Mouse (Mus musculus): ENCODE data around the gene Gdpd4. TPM values are rescaled to one million over a fixed set of nuclear protein-coding genes. Genes with fewer than 3 reads are reported as not detected.

Gene Gdpd4
- polyA plus RNA-seq (2015; fragmentation: Nextera tagmentation; extraction: Ambion mirVana) = not detected in 2 replicates

DNA sequence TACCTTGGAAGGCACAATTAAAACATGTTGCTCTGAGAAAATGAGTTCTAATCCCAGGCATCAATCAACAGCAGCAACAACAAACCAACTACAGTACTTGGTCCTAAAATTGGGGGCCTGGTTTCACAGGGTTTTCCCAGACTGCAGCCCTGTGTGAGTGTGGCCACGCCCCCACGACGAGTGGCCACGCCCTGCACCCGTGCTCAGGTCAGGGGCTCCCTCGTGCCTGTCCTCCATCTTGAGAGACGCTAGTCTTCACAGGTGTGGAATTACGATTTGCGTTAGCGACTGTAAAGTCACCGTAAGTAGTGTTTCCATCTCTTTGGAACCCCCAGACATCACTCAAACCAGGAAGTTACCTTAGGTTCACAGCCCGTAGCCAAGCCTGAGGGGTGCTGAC is at the start of gene Gdpd4:
TSS of gene Gdpd4 (plus strand) at position 214 of the 400 bp plus-strand sequence.
- ATAC-seq = no peak
- Histone ChIP-seq H3K9me3 (ENCODE audit: low read length) (no peaks in the 10 kb centered on the region), H3K4me2 (ENCODE audit: low read depth, low read length) (no peak within 1 kb of the TSS), H3K4me1 (ENCODE audit: insufficient read depth) (no peaks in the 10 kb centered on the region), H3K27ac (ENCODE audit: low read depth) (no peak within 1 kb of the TSS), H3K4me3 (ENCODE audit: low read depth, low read length) (no peak within 1 kb of the TSS), H3K36me3 (replicated peaks; ENCODE audit: insufficient read depth, low read length) (no peaks in the 10 kb centered on the region), H3K9ac (replicated peaks) (no peak within 1 kb of the TSS), H3K27me3 (ENCODE audit: insufficient read depth, low read length) (no peaks in the 10 kb centered on the region)
- TF ChIP-seq CTCF (IDR thresholded peaks at IDR 0.05; ENCODE audit: low read depth) = no peak
- no peak for TF ChIP-seq EP300 (IDR thresholded peaks at IDR 0.05; ENCODE audit: low read depth)
- 72% methylated on average over 12 of the region's 12 CpGs for WGBS (ENCODE audit: insufficient replicate concordance)
- no peak for DNase-seq

DNA sequence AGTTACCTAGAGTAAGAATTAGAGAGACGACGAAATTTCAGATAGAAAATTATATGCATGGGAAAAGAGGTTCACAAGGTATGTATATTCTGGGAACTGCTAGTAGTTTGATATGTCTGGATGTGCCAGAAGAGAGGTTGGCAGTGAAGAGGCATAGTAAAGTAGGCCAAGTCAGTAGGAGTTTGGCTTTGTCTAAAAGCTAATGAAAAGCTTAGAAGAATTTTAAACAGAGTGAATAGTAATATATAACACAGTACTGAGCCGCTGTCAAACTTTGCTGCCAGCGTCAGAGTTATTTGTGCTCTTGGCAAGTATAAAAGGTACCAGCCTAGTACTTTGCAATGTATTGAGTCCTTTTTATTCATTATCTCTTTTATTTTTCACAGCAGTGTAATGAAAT is 47.4 kb upstream of the Gdpd4 start:
- Histone ChIP-seq H3K36me3 (replicated peaks; ENCODE audit: insufficient read depth, low read length) (no peaks in the 10 kb centered on the region), H3K27me3 (ENCODE audit: insufficient read depth, low read length) (no peaks in the 10 kb centered on the region), H3K4me3 (ENCODE audit: low read depth, low read length) (no peak overlapping the region), H3K9me3 (ENCODE audit: low read length) (no peaks in the 10 kb centered on the region), H3K4me2 (ENCODE audit: low read depth, low read length) (no peak overlapping the region), H3K9ac (replicated peaks) (no peak overlapping the region), H3K4me1 (ENCODE audit: insufficient read depth) (no peaks in the 10 kb centered on the region), H3K27ac (ENCODE audit: low read depth) (no peak overlapping the region)
- WGBS (ENCODE audit: insufficient replicate concordance) = 92% methylated on average over 4 of the region's 4 CpGs
- TF ChIP-seq EP300 (IDR thresholded peaks at IDR 0.05; ENCODE audit: low read depth) (no peak), CTCF (IDR thresholded peaks at IDR 0.05; ENCODE audit: low read depth) (no peak)
- ATAC-seq (no peak), DNase-seq (no peak)

DNA sequence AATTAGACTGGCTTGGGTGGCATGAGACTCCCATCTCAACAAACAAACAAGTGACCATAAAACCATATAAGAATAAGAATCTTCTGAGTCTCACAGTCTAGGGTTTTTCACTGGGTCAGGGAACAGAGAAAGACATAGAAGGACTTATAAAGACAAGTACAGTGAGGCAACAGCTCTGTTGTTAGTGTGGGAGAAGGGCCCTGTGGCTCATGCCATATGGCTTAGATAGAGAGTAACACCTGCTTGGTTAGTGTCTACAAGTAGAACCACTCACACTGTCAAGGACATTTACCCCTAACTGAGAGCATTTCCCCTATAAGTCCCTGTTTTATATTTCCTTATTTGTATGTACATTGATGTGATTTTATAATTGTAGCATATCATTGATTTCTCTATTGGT is 46.4 kb upstream of the Gdpd4 start:
- H3K9me3 ChIP-seq (ENCODE audit: low read length) = no peaks in the 10 kb centered on the region
- ATAC-seq (no peak), DNase-seq (no peak)
- H3K27me3 ChIP-seq (ENCODE audit: insufficient read depth, low read length) = no peaks in the 10 kb centered on the region
- H3K4me3 ChIP-seq (ENCODE audit: low read depth, low read length) = no peak overlapping the region
- H3K4me2 ChIP-seq (ENCODE audit: low read depth, low read length) = no peak overlapping the region
- H3K27ac ChIP-seq (ENCODE audit: low read depth) = no peak overlapping the region
- TF ChIP-seq CTCF (IDR thresholded peaks at IDR 0.05; ENCODE audit: low read depth) (no peak), EP300 (IDR thresholded peaks at IDR 0.05; ENCODE audit: low read depth) (no peak)
- H3K9ac ChIP-seq (replicated peaks) = no peak overlapping the region
- H3K4me1 ChIP-seq (ENCODE audit: insufficient read depth) = no peaks in the 10 kb centered on the region
- H3K36me3 ChIP-seq (replicated peaks; ENCODE audit: insufficient read depth, low read length) = no peaks in the 10 kb centered on the region

DNA sequence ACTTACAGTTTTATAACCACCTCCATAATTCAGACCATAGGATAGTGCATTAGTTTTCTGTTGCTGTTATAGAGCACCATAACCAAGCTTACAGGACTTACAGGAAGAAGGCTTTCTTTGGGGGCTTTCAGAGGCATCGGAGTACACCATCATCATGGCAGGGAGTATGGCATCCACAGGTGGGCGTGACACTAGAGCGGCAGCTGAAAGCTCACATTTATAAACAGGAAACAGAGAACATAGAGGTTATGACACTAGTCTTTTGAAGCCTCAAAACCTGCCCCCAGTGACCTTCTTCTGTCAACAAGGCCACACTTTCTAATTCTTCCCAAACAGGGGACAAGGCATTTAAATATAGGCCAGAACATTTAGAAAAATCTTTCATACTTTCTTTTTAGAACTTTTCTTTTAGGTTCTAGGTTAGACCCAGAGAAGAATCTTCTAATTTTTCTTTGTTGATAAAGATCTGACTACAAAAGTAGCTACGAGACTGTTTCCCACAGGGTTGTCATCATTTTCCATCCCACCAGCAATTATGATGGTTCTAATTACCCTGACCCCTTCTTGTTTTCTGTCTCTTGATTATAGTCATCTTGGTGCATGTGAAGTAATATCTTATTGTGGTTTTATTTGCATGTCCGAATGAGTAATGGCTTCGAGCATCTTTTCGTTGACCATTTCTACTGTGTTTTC is 41.8 kb upstream of the Gdpd4 start:
- TF ChIP-seq EP300 (IDR thresholded peaks at IDR 0.05; ENCODE audit: low read depth) (no peak), CTCF (IDR thresholded peaks at IDR 0.05; ENCODE audit: low read depth) (no peak)
- 79% methylated on average over 7 of the region's 7 CpGs for WGBS (ENCODE audit: insufficient replicate concordance)
- Histone ChIP-seq H3K9ac (replicated peaks) (no peak overlapping the region), H3K27ac (ENCODE audit: low read depth) (no peak overlapping the region), H3K4me3 (ENCODE audit: low read depth, low read length) (no peak overlapping the region), H3K4me2 (ENCODE audit: low read depth, low read length) (no peak overlapping the region), H3K9me3 (ENCODE audit: low read length) (no peaks in the 10 kb centered on the region), H3K4me1 (ENCODE audit: insufficient read depth) (no peaks in the 10 kb centered on the region), H3K27me3 (ENCODE audit: insufficient read depth, low read length) (no peaks in the 10 kb centered on the region), H3K36me3 (replicated peaks; ENCODE audit: insufficient read depth, low read length) (no peaks in the 10 kb centered on the region)
- DNase-seq (no peak), ATAC-seq (no peak)

DNA sequence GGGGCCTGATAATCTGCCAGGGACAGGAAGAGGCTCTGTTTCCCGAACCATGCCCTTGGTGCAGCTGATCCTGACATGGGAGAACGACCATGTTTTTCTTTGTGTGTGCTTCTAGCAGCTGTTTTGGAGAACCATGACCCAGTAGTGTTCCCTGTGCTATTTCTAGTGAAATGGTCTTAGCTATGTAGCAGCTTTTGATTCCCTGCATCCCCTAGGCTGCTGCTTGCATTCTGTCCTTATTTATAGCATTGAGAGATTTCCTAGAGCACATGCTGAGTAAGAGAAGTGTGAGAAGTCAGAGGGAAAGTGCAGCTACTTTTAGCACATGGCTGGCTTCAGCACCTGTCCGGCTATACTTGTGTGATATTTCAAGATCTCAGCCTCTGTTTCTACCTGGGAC is 8.1 kb upstream of the Gdpd4 start:
- no peak overlapping the region for H3K27ac ChIP-seq (ENCODE audit: low read depth)
- H3K36me3 ChIP-seq (replicated peaks; ENCODE audit: insufficient read depth, low read length) = 0 out of 2 replicates have a peak, but pooled peaks cover 4% of the 10 kb centered on the region
- no peaks in the 10 kb centered on the region for H3K9me3 ChIP-seq (ENCODE audit: low read length)
- no peak overlapping the region for H3K4me2 ChIP-seq (ENCODE audit: low read depth, low read length)
- no peak for ATAC-seq
- no peak overlapping the region for H3K4me3 ChIP-seq (ENCODE audit: low read depth, low read length)
- H3K9ac ChIP-seq (replicated peaks) = no peak overlapping the region
- DNase-seq = no peak
- no peaks in the 10 kb centered on the region for H3K4me1 ChIP-seq (ENCODE audit: insufficient read depth)
- H3K27me3 ChIP-seq (ENCODE audit: insufficient read depth, low read length) = no peaks in the 10 kb centered on the region
- TF ChIP-seq CTCF (IDR thresholded peaks at IDR 0.05; ENCODE audit: low read depth) = no peak
- no peak for TF ChIP-seq EP300 (IDR thresholded peaks at IDR 0.05; ENCODE audit: low read depth)
- WGBS (ENCODE audit: insufficient replicate concordance) = 56% methylated on average over 3 of the region's 3 CpGs

DNA sequence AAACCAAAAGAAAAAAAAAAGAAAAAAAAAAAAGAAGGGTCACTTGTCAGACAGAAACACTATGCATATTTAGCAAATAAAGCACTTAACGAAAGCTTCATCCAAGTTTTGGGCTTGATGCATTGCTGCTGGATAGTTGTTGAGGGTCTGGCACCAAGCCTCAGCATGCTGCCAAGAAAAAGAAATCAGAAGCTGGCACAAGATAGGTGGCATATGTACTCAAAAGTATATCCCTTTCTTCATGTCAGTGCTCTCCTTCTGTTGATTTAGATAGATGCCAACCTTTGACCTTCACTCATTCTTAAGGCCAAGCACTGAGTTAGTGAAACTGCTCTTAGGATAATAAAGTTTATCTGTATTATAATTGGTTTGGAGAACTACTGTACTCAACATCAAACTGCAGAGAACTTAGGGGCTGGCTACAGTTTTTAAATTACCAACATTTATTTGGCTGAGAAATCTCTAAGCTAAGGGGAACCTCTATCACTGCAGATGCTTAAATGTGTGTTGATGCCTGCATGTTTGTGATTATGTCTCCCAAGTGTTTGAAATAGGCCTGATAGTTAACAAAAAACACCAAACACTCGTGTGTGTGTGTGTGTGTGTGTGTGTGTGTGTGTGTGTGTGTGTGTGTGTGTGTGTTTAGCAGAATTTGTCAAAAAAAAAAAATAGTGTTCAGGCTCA is 4.8 kb upstream of the Gdpd4 start:
- H3K36me3 ChIP-seq (replicated peaks; ENCODE audit: insufficient read depth, low read length) = 0 out of 2 replicates have a peak, but pooled peaks cover 4% of the 10 kb centered on the region
- WGBS (ENCODE audit: insufficient replicate concordance) = 56% methylated on average over 2 of the region's 2 CpGs
- no peak overlapping the region for H3K27ac ChIP-seq (ENCODE audit: low read depth)
- ATAC-seq (no peak), DNase-seq (no peak)
- TF ChIP-seq CTCF (IDR thresholded peaks at IDR 0.05; ENCODE audit: low read depth) = no peak
- TF ChIP-seq EP300 (IDR thresholded peaks at IDR 0.05; ENCODE audit: low read depth) = no peak
- H3K4me3 ChIP-seq (ENCODE audit: low read depth, low read length) = no peak overlapping the region
- H3K27me3 ChIP-seq (ENCODE audit: insufficient read depth, low read length) = no peaks in the 10 kb centered on the region
- no peaks in the 10 kb centered on the region for H3K9me3 ChIP-seq (ENCODE audit: low read length)
- no peak overlapping the region for H3K9ac ChIP-seq (replicated peaks)
- H3K4me1 ChIP-seq (ENCODE audit: insufficient read depth) = no peaks in the 10 kb centered on the region
- no peak overlapping the region for H3K4me2 ChIP-seq (ENCODE audit: low read depth, low read length)
